Mouse (Mus musculus) stomach, postnatal 0 days (tissue): ENCODE data around the gene Edf1.

Experiments used
- CTCF ChIP-seq: IDR thresholded peaks from 2 replicates; pipeline ENCODE4 v1.5.1; 2016; ENCODE audit warnings: antibody characterized with exemption, low read depth, mild to moderate bottlenecking, moderate library complexity
- EP300 ChIP-seq: optimal IDR thresholded peaks from 2 replicates; pipeline ENCODE3; 2016; ENCODE audit warnings: antibody characterized with exemption

GRCm38 (mm10) chr2:25549021-25549991 is 8.3 kb upstream of the Edf1 start:
- no peak for TF ChIP-seq CTCF
- TF ChIP-seq EP300: no peak
